Mouse (Mus musculus): ENCODE results near the gene Cnksr3. TPM values are rescaled to one million over a fixed set of nuclear protein-coding genes. Genes with fewer than 3 reads are reported as not detected.

Gene Cnksr3
- polyA plus RNA-seq, 1 experiment from 2014 or later: 5.9 TPM

DNA sequence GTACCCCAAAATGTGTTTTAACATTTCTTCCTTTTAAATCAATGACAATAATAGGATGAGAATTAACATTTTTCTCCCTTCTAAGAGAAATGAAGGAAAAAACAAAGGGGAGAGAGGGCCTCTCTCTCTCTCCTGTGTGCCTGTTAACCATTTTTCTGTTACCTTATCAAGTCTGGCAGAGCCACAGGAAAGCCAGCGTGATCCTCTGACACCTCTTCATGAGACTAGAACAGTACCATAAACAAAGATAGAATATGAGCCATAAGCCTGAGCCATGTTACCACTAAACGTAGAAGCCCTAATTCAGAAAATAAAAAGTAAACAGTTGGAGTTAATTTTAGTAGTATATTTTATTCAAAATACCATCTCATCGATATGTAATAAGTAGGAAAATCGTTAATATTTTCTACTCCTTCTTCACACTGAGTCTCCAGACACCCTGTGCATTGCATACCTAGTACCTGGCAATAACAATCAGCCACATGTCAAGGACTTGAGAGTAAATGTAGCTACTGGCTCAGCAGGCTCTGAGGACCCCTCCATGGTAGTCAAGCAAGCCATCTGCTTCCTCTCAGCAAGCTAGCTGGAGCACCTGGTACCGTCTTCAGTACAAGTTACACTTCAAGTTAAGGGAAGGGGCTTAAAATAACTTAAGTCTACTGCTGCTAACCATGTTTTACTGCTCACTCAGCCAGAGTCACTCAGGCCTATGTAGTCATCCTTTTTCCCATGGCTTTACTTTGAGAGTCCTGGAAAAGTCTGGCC, 2.2 kb downstream of the Cnksr3 start:
- Histone ChIP-seq H3K9ac (peak overlapping the region; percentile 88), H3K9me3 (no peaks in the 10 kb centered on the region), H3K4me1 (peaks cover 56% of the 10 kb centered on the region), H3K36me3 (no peaks in the 10 kb centered on the region), H3K27ac (replicated peaks) (no peak overlapping the region), H3K4me3 (peak overlapping the region; percentile 69), H3K4me2 (peak overlapping the region; percentile 71), H3K27me3 (replicated peaks) (no peaks in the 10 kb centered on the region)
- ATAC-seq (ENCODE audit: extremely low read depth, insufficient number of reproducible peaks, low FRiP score, low TSS enrichment): no peak
- 53% methylated on average over 5 of the region's 5 CpGs for WGBS

DNA sequence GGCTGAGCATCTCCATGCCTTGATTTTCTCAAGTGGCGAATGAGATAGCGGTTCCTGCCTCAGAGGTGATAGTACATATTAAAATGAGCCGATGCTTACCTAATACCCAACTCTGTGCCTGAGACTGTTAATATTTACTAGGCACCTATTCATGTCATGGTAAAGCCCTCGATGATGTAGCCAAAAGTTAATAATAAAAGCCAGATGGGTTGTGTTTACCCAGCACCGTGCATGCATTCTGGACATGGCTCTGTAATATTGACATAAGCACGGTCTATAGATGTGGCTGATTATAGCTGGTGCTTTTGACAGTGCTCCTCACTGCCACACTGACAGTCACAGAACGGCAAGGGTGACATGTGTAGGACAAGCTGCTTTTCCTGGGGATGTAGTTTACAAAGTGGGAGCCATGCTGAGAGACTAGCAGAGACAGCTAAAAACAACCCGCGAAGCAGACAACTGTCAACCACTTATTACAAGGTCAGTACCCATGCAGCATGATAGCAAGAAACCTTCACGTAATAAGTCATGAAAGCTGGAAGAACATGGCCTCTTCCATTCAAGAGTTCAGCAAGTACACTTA, 3.1 kb downstream of the Cnksr3 start:
- peaks cover 55% of the 10 kb centered on the region for H3K4me1 ChIP-seq
- H3K9ac ChIP-seq: no peak overlapping the region
- 68% methylated on average over 10 of the region's 10 CpGs for WGBS
- no peaks in the 10 kb centered on the region for H3K27me3 ChIP-seq (replicated peaks)
- H3K4me3 ChIP-seq: no peak overlapping the region
- ATAC-seq (ENCODE audit: extremely low read depth, insufficient number of reproducible peaks, low FRiP score, low TSS enrichment): no peak
- H3K27ac ChIP-seq (replicated peaks): no peak overlapping the region
- peak overlapping the region; percentile 71; the same call in 1 of the 2 replicates for H3K4me2 ChIP-seq
- H3K36me3 ChIP-seq: no peaks in the 10 kb centered on the region
- no peaks in the 10 kb centered on the region for H3K9me3 ChIP-seq

DNA sequence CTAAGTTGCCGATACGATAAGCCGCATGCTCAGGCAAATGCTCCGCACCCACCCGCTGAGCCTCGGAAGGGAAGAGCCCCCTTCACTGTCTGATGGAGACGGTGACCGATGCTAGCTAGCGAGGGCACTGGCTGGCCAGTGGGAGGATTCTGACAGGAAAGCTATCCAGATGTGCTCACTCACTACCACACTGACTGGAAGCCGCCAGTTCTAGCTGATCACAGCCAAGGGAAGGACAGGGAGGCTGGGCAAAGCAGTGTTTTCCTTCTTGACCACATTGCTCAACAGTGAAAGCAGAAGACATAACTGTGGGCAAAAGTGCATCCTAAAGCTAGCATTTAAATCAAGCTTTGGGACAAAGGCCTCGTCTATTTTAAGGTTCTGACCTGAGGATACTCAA, 4.7 kb downstream of the Cnksr3 start:
- Histone ChIP-seq H3K27ac (replicated peaks) (no peak overlapping the region), H3K9me3 (no peaks in the 10 kb centered on the region), H3K27me3 (replicated peaks) (no peaks in the 10 kb centered on the region), H3K4me1 (peaks cover 42% of the 10 kb centered on the region), H3K9ac (no peak overlapping the region), H3K36me3 (no peaks in the 10 kb centered on the region), H3K4me3 (no peak overlapping the region), H3K4me2 (no peak overlapping the region)
- no peak for ATAC-seq (ENCODE audit: extremely low read depth, insufficient number of reproducible peaks, low FRiP score, low TSS enrichment)
- 48% methylated on average over 11 of the region's 11 CpGs for WGBS

DNA sequence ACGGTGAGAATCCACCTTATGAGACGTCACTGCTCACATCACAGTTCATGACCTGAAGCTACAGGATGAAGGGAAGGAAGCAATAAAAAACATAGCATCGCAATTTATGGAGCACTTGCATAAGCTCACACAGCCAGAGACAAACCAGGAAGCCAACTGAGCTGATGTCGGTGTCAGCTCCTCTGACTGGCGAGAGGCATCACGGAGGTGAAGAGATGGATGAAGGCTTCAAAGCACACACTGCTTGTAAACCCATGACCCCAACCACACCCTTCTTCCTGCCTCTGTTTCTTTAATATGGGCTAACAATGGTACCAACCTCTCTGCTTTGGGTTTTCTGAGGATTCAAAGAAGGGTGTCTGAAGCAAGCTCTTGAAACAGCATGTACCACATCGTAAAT, 5.5 kb downstream of the Cnksr3 start:
- no peaks in the 10 kb centered on the region for H3K27me3 ChIP-seq (replicated peaks)
- H3K27ac ChIP-seq (replicated peaks): no peak overlapping the region
- WGBS: 78% methylated on average over 7 of the region's 7 CpGs
- H3K4me1 ChIP-seq: peaks cover 42% of the 10 kb centered on the region
- H3K36me3 ChIP-seq: no peaks in the 10 kb centered on the region
- ATAC-seq (ENCODE audit: extremely low read depth, insufficient number of reproducible peaks, low FRiP score, low TSS enrichment): no peak
- no peak overlapping the region for H3K9ac ChIP-seq
- no peak overlapping the region for H3K4me2 ChIP-seq
- H3K4me3 ChIP-seq: no peak overlapping the region
- no peaks in the 10 kb centered on the region for H3K9me3 ChIP-seq

DNA sequence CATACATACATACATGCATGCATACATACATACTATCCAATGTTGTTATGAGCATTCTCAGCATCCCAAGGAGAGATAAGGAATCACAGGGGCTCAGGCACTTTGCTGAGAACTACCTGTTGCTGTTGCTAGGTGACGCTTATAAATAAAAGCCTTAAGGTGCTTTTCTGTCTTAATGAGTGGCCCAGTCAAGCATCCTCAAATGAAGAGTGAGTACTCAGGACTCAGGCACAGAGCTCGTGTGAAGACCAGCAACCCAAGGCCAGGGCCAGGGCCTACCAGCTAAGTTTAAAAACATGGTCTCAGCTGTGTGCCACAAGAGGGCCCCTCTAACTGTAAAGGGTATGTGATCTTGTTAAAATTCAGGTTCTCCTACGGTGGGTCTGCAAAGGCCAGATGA, 6.5 kb downstream of the Cnksr3 start:
- H3K27me3 ChIP-seq (replicated peaks): no peaks in the 10 kb centered on the region
- H3K9me3 ChIP-seq: no peaks in the 10 kb centered on the region
- peaks cover 42% of the 10 kb centered on the region for H3K4me1 ChIP-seq
- H3K36me3 ChIP-seq: no peaks in the 10 kb centered on the region
- 77% methylated on average over 3 of the region's 3 CpGs for WGBS
- H3K4me2 ChIP-seq: no peak overlapping the region
- H3K9ac ChIP-seq: no peak overlapping the region
- no peak overlapping the region for H3K27ac ChIP-seq (replicated peaks)
- H3K4me3 ChIP-seq: no peak overlapping the region
- no peak for ATAC-seq (ENCODE audit: extremely low read depth, insufficient number of reproducible peaks, low FRiP score, low TSS enrichment)

DNA sequence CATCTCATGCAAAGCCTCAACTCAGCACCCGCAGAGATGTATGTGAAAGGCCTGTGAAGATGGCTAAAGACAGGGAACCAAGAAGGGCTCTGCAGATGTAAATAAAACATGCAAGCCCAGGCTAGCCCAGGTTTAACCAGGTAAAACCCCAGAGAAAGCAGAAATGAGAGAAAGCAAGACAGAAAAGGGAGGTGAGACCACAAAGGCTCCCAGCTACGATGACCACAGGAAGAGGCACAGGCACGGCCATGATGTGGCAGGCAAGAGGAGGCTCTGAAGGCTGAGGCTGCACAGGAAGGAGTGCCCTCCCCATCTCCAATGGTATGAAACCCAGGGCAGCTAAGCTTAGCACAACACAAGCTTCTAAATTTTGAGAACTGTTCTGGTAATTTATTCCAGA, 7.1 kb downstream of the Cnksr3 start:
- H3K27ac ChIP-seq (replicated peaks): no peak overlapping the region
- peaks cover 37% of the 10 kb centered on the region for H3K4me1 ChIP-seq
- H3K36me3 ChIP-seq: no peaks in the 10 kb centered on the region
- WGBS: 79% methylated on average over 3 of the region's 3 CpGs
- H3K27me3 ChIP-seq (replicated peaks): no peaks in the 10 kb centered on the region
- H3K9me3 ChIP-seq: no peaks in the 10 kb centered on the region
- ATAC-seq (ENCODE audit: extremely low read depth, insufficient number of reproducible peaks, low FRiP score, low TSS enrichment): no peak
- H3K4me3 ChIP-seq: no peak overlapping the region
- no peak overlapping the region for H3K4me2 ChIP-seq
- H3K9ac ChIP-seq: no peak overlapping the region

DNA sequence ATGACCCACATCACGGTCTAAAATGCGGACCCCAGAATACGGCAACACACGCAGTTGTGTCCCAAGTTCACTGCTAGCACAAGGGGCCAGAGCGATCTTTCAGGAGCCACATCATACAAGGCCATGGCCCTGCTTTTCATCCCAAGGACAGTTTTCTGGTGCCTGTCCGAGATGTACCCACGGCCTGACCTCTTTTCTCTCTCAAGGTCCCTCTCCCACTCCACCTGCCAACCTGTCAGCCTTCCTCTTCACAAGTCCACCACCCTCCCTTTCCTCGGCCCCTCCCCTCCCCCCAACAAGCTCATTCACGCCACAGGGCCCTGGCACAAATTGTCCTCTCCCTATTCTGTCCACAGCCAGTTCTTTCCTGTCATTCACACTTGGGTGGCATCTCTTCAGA, 9.5 kb downstream of the Cnksr3 start:
- H3K9ac ChIP-seq: no peak overlapping the region
- no peaks in the 10 kb centered on the region for H3K36me3 ChIP-seq
- H3K4me3 ChIP-seq: no peak overlapping the region
- no peaks in the 10 kb centered on the region for H3K9me3 ChIP-seq
- 75% methylated on average over 9 of the region's 9 CpGs for WGBS
- no peak overlapping the region for H3K4me2 ChIP-seq
- H3K27me3 ChIP-seq (replicated peaks): no peaks in the 10 kb centered on the region
- peaks cover 23% of the 10 kb centered on the region for H3K4me1 ChIP-seq
- ATAC-seq (ENCODE audit: extremely low read depth, insufficient number of reproducible peaks, low FRiP score, low TSS enrichment): no peak
- H3K27ac ChIP-seq (replicated peaks): no peak overlapping the region

DNA sequence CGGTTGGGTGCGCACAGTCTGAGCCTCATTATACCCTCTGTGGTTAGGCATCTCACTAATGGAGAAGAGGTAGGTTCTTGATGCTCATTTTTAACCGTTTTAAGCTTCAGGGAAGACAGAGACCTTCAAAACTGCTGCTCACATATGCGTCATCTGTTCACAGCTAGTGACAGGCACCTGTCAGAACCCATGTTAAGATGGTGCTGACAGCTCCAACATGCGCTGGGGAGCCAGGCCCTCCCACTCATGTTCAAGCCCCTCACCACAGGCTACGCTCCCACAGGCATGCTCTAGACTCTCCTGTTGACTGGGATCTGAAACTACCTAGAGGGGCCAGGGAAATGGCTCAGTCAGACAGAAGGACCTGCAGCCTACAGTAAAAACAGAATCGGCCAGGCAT, 11.4 kb downstream of the Cnksr3 start:
- Histone ChIP-seq H3K9ac (no peak overlapping the region), H3K4me3 (no peak overlapping the region), H3K4me2 (no peak overlapping the region), H3K4me1 (peaks cover 31% of the 10 kb centered on the region), H3K36me3 (no peaks in the 10 kb centered on the region), H3K27ac (replicated peaks) (no peak overlapping the region), H3K9me3 (no peaks in the 10 kb centered on the region), H3K27me3 (replicated peaks) (no peaks in the 10 kb centered on the region)
- no peak for ATAC-seq (ENCODE audit: extremely low read depth, insufficient number of reproducible peaks, low FRiP score, low TSS enrichment)
- 73% methylated on average over 7 of the region's 7 CpGs for WGBS

DNA sequence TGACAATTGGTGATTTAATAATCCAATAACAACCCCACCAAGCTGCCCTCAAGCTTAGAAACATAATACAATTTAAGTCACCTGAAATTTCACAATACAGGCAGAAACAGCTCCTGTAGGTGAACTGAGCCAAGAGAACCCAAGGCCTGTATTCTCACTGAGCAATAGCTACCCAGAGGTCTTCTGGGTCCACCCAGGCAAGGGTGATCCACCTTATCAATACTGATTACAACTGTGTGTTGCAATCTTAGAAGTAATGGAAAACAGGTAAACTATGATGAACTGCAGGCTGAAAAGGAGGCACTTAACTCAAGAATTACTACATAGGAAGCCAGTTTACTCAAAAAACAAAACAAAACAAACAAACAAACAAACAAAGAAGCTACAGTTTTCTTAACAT, 13.8 kb downstream of the Cnksr3 start:
- no peak overlapping the region for H3K9ac ChIP-seq
- no peaks in the 10 kb centered on the region for H3K27me3 ChIP-seq (replicated peaks)
- no peak overlapping the region for H3K4me3 ChIP-seq
- no peak for ATAC-seq (ENCODE audit: extremely low read depth, insufficient number of reproducible peaks, low FRiP score, low TSS enrichment)
- H3K36me3 ChIP-seq: no peaks in the 10 kb centered on the region
- no peak overlapping the region for H3K27ac ChIP-seq (replicated peaks)
- no peak overlapping the region for H3K4me2 ChIP-seq
- peaks cover 42% of the 10 kb centered on the region for H3K4me1 ChIP-seq
- H3K9me3 ChIP-seq: no peaks in the 10 kb centered on the region

DNA sequence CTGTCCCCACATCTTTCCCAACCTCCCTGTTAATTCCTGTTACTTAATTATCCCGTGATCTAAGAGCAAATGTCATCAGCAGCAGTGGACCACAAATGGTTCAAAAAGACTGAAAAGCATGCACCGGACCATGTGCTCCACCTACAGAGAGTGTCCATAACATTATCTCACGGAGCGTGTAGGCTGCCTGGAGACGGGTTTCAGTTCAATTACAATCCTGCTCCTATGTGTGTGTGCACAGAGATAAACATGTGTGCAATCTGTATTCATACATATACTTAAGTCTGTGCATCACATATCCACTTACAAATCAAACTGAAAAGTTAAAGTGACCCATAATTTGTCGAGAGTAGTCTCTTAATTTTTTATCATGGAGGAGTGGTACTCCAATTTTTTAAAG, 14.3 kb downstream of the Cnksr3 start:
- Histone ChIP-seq H3K27me3 (replicated peaks) (no peaks in the 10 kb centered on the region), H3K4me1 (peaks cover 42% of the 10 kb centered on the region), H3K9me3 (no peaks in the 10 kb centered on the region), H3K4me3 (no peak overlapping the region), H3K9ac (no peak overlapping the region), H3K27ac (replicated peaks) (no peak overlapping the region), H3K36me3 (no peaks in the 10 kb centered on the region), H3K4me2 (no peak overlapping the region)
- no peak for ATAC-seq (ENCODE audit: extremely low read depth, insufficient number of reproducible peaks, low FRiP score, low TSS enrichment)
- WGBS: 80% methylated on average over 6 of the region's 6 CpGs

DNA sequence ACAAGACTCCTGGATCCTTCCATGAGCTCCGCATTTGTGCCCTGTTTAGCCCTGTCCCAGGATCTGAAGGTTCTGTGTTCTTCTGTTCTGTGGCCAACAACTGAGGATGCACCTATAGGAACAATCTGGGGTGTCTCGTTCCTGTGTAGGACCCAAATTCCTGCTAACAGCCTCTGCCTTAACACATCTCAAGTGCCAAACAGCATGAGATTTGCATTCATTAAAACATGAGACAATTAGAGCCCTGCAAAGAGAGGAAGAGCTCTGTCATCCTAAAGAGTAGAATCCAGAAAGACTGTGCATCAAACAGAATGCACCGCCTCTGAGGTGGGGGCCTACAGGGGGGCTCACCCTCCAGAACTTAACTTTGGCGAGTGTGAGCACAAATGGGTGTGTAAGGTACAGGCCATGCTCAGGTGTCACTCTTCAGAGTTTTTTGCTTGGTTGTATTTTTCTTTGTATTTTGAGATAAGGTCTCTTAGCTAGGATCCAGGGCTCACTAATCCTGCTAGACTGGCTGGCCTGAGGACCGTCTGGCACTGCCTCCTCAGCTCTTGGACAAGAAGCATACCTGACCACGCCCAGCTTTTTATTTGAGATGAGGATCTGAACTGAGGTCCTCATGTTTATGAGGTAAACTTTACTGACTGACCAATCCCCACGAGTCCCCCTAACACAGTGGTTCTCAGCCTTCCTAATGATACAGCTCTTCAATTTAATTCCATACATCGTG, 15.2 kb downstream of the Cnksr3 start:
- Histone ChIP-seq H3K4me2 (no peak overlapping the region), H3K4me3 (no peak overlapping the region), H3K4me1 (peaks cover 43% of the 10 kb centered on the region), H3K9ac (0 out of 2 replicates have a peak overlapping the region, but pooled peaks have one; percentile 0), H3K36me3 (no peaks in the 10 kb centered on the region), H3K27me3 (replicated peaks) (no peaks in the 10 kb centered on the region), H3K9me3 (no peaks in the 10 kb centered on the region), H3K27ac (replicated peaks) (peak overlapping the region; percentile 57)
- WGBS: 72% methylated on average over 8 of the region's 8 CpGs
- ATAC-seq (ENCODE audit: extremely low read depth, insufficient number of reproducible peaks, low FRiP score, low TSS enrichment): no peak
